Mouse (Mus musculus): ENCODE measurements around the gene Rps28.

Gene Rps28

GRCm38 (mm10) chr17:33811142-33811516 is 13.2 kb downstream of the Rps28 start:
- DNase-seq: no peak

DNA sequence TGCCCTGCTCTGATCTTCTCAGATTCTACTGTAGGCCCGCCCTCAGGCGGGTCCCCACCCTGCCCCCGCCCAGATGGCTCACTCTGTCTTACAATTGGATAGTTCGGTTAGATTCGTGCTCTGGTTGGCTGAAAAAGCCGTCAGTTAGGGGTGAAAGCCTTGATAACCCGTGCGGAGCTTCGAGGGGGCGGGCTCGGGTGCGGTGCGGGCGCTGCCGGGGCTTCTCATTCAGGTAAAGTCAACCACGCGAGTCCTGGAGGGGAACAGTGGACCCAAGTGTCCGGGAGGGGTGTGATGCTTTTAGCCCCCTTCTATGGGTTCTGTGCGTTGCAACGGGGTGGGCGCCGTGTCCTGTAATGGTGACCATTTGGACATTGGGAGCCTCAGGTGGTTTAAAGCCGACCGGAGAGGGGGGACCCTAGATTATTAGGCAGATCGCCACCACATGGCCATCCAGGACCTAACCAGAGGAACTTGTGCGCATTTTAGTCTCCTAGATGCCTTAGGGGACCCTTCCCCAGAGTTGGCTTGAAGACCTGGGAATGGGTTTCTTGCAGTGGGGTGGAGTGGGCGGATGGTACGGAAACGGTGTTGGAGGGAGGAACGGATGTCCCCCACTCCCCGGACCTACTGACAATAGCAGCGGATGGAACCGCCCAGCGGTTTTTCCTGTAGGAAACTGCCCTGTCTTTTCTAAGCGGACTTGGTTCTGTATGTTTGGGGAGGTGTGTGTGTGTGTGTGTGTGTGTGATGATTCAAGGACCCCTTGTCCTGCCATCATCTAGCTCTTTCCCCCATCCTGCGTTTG is 13.8 kb downstream of the Rps28 start, which contains the start of gene Kank3:
Gene Kank3, plus strand, starts transcription at position 186 of the 808 bp plus-strand sequence.
- peak; percentile 85 to 87 for DNase-seq

GRCm38 (mm10) chr17:33808192-33808591 is 16.2 kb downstream of the Rps28 start:
- no peak for DNase-seq

- no peak for DNase-seq
Observed at GRCm38 (mm10) chr17:33807181-33807888, 17.0 kb downstream of the Rps28 start.

DNA sequence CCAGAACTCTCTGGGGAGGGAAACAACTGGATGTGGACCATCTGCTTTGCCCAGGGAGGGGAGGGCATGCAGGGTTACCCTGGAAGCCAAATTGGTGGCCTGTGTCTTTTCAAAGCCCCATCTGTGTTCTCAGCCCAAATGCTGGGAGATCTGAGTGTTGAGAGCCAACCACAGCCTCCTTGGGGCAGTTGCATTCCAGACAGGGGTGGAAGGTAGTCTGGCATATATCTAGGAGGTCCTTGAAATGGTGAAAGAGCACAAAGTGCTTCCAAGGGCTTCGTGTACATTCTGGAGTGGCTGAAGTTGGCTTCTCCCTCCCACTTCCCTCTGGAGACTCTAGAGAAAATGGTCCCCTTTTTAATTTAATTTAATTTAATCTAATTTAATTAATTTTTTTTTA is 19.6 kb downstream of the Rps28 start:
- no peak for DNase-seq

GRCm38 (mm10) chr17:33804205-33804604 is 20.2 kb downstream of the Rps28 start:
- no peak for DNase-seq

DNA sequence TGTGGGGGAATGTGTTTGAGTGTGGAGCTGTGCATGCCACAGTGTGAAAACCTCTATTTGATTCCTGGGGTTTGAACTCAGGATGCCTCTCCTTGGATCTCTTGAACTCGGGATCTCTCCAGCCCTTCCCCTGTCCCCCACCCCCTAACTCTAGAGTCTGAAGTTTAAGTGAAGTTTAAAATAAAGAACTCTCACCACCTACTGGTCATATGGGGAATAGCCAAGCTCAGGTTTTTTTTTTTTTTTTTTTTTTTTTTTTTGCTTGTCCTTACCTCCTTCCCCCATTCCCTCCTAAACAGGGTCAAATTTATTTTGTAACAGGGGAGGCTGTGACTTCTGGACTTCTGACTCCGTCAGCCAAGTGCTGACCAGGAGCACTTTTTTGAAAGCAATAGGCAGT is 22.1 kb downstream of the Rps28 start:
- no peak for DNase-seq

DNA sequence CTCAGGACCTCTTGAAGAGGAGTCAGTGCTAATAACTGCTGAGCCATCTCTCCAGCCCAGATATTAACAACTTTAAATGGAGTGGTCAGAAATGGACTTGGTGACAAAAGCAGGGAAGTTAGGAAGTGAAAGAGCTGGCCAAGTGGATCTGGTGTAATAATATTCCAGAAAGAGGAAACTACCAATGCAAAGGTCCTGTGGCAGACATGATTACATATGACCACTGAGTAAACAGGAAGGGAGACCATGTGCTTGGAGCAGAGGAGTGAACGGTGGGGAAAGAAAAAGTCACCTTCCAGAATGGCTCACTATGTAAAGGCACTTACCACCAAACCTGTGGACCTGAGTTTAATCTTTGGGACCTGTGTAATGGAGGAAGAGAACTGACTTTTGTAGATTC is 25.1 kb downstream of the Rps28 start:
- DNase-seq: no peak

DNA sequence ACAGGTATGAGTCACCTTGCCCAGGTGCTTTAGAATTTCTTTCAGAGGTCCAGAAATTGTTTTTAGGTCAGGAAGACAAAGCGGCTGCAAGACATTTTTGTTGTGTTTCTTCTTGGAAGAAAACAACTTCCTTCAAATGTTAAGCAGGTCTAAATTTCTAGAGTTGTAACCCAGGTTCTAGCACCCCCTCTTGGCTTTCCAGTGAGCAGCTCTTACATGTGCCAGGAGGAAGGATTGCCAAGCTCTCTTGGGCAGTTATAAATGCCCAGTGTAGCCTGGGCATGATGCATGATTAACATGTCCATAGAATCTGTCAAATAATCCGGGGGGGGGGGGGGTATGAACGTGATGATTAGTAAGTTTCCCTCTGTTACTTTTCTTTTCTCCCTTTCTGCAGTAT is 26.1 kb downstream of the Rps28 start:
- no peak for DNase-seq

DNA sequence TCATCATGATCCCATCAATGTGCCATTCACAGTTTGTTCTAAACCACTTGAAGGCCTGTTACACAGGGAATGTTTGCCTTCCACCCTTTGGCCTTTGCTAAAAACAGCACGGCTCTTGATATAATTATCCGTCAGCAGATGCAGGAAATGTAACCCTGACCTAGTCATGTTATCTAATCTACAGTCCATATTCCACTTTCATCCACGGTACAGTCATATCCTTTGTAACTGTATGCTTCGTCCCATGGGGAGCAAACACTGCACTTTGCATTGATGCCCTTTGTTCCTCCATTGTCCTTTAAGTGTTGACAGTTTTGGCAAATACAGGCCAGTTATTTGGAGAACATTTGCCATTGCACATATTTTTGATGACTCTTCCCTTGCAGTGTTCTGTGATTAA is 35.6 kb downstream of the Rps28 start:
- DNase-seq: no peak

DNA sequence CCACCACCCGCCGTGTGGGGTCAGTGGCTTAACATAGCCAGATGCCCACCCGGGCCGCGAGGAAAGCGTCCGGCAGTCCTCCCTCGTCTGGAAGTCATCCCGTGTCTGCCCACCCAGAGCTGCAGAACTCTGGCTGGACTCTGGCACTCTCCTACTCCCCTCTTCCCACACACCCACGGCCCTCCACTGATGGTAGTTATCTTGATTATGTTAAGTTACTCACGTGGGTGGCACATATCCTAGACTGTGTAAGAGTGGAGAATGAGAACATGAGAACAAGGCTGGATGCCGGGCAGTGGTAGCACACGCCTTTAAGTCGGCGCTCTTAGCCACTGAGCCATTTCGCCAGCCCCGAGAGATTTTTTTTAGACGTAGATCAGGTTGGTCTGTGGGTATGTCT is 38.0 kb downstream of the Rps28 start:
- DNase-seq: no peak

- DNase-seq: no peak
Observed at GRCm38 (mm10) chr17:33784939-33785338, 39.4 kb downstream of the Rps28 start.

DNA sequence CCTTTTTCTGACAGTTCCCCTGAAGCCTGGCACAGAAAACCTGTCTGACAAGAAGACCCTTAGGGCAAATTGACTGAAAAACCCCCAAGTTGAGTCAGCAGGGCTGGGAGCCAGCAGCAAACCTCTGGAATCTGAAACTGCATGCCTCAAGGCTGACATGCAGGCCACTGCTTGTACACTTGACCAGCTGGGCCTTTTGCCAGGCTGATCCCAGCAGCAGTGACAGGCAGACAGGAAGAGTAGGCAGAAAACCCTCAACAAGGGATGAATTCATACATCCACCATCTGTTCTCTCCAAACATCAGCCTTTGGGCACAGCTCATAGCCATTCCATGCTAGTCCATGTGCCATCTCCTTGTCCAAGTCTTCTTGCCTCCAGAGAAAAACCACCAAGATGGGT is 41.0 kb downstream of the Rps28 start:
- no peak for DNase-seq

- peak in 1 of 2 experiments; percentile 10 for DNase-seq
Observed at GRCm38 (mm10) chr17:33782067-33782466, 42.3 kb downstream of the Rps28 start.

- peak; percentile 70 to 73 for DNase-seq
Observed at GRCm38 (mm10) chr17:33781124-33781977, 43.0 kb downstream of the Rps28 start, which contains the start of gene Angptl4. Gene Angptl4, minus strand, starts transcription at chr17:33781830.

DNA sequence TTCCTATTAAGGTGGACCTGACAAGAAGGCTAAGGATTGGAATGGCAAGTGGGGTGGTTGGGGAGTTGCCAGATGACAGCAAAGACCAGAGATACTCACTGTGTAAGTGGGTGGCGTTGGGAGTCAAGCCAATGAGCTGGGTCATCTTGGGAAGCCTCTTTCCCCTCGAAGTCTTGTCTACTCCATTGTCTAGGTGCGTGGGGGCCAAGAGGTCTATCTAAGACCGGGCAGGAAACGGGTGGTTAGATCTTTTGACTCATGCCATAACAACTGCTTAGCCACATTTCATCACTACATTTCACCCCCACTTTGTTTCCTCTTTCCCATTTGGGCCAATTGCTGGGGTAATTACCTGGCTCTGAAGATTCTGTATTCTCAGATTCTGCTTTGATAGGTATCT is 43.9 kb downstream of the Rps28 start:
- DNase-seq: no peak

GRCm38 (mm10) chr17:33779967-33780295 is 44.4 kb downstream of the Rps28 start:
- no peak for DNase-seq

GRCm38 (mm10) chr17:33779271-33779966 is 44.9 kb downstream of the Rps28 start:
- no peak for DNase-seq

- DNase-seq: no peak
Observed at GRCm38 (mm10) chr17:33775287-33775686, 49.1 kb downstream of the Rps28 start.

DNA sequence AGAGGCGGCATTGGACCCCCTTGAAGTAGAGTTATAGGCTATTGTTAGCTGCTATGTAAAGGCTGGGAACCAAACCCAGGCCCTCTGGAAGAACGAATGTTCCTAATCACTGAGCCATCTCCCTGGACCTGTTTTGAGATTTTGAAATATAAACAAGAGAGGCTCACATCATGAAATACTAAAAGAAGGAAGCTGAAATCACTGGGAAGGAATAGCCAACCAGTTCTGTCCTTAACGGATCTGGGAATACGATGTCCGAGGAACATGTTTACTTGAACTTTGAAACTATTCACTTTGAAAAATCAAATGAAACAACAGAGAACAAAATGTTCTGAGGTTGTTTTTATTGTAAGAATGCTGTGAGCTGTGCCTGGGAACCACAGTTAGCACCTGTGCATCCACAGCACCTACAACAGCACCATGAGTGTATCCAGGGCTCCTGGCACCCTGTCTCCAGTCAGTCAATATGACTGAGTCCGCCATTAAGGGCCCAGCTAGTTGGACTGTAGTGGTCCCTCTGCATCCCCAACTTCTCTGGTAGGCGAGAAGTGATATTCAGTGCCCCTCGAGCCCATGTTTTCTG is 49.7 kb downstream of the Rps28 start:
- DNase-seq: no peak

DNA sequence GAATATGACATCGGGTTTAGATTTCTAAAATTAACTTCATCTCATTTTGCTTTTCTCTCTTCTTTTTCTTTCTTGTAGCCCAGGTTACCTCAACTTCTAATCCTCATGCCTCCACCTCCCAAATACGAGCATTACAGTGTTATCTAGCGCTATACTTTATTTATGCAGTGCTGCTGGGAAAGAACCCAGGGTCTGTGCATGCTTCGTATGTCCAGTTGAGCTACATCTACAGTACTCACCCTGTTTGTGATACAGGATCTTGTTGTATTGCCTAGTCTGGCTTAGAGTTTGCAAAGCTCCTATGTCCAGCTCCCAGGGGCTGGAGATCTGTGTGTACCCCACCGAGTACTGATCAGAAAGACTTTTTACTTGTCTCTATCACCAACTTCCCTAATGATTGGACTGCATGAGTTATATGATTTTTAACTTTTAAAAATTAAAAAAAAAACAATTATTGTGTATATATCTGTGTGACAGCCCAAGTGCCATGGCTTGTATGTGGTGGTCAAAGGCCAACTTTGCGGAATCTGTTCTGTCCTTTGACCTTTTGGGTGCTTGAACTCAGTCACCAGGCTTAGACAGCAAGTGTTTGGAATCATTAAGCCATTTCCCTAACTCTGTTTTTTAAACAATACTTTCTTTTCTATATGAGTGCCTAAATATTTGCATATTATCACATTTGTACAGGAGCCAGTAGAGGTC is 50.3 kb downstream of the Rps28 start:
- no peak for DNase-seq

DNA sequence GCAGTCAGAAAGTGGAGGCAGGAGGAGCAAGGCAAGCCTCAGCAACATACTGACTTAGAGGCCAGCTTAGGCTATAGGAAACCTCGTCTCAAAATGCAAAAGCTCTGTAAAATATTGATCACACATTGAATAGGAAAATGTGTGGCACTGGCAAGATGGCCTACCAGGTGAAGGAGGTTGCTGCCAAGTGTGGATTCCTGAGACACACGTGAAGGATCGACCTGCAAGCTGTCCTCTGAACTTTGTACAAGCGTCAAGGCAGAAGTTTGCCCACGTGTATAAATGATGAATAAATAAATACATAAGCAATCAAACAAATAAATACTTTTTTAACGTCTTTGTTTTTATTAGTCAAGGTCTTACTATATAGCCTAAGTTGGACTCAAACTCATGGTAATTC is 50.9 kb downstream of the Rps28 start:
- DNase-seq: no peak

Data from B cell, adult 2 months (primary cell).